Comparison of ENCODE assay signal across 16 mouse cellular contexts in genomic region chr17:88345433-88345832, GRCm38 (mm10).
"Had no signal": no experiment of that assay in that cellular context is flagged by ENCODE, and none has a peak within 500 bp of the region (broad histone marks: within the 10 kb centered on the region; RNA-seq: fewer than 3 reads in every experiment).

No protein-coding gene starts in this region.

- H3K27ac ChIP-seq: midbrain, embryonic 10.5 days; midbrain, embryonic 12.5 days; midbrain, embryonic 15.5 days; neural tube, embryonic 13.5 days had no signal

- ATAC-seq: midbrain, embryonic 15.5 days had no signal

- H3K9ac ChIP-seq: lung, embryonic 14.5 days; midbrain, embryonic 12.5 days; midbrain, embryonic 15.5 days; neural tube, embryonic 13.5 days had no signal

- H3K27me3 ChIP-seq: midbrain, embryonic 15.5 days; neural tube, embryonic 13.5 days had no signal

- H3K4me2 ChIP-seq: lung, embryonic 14.5 days; midbrain, embryonic 12.5 days; midbrain, embryonic 15.5 days; neural tube, embryonic 13.5 days had no signal

- DNase-seq: lung, adult 18-20 months; lung, embryonic 14.5 days; lung, postnatal 10 days; lung, postnatal 4 days; retina, postnatal 1 day; right cerebral cortex, adult 18-20 months; right cerebral cortex, postnatal 25 days; right cerebral cortex, postnatal 4 days; spleen, adult 18-20 months; thymus, adult 18-20 months; thymus, postnatal 14 days; thymus, postnatal 4 days had no signal

- H3K36me3 ChIP-seq: midbrain, embryonic 10.5 days; midbrain, embryonic 12.5 days; midbrain, embryonic 15.5 days; neural tube, embryonic 13.5 days had no signal

- H3K4me1 ChIP-seq: midbrain, embryonic 12.5 days; midbrain, embryonic 15.5 days; neural tube, embryonic 13.5 days had no signal

- H3K9me3 ChIP-seq: midbrain, embryonic 10.5 days; midbrain, embryonic 12.5 days; midbrain, embryonic 15.5 days; neural tube, embryonic 13.5 days had no signal

- H3K4me3 ChIP-seq: midbrain, embryonic 10.5 days; midbrain, embryonic 12.5 days; midbrain, embryonic 15.5 days; neural tube, embryonic 13.5 days had no signal
